Mouse (Mus musculus): Measurements from ENCODE around the gene Itga3.

- TF ChIP-seq CTCF (IDR thresholded peaks at IDR 0.05; ENCODE audit: low read depth, low read length) (no peak), POLR2A (IDR thresholded peaks at IDR 0.05; ENCODE audit: borderline replicate concordance, low read depth, low read length) (no peak)
These were observed 48.9 kb upstream of the Itga3 start for GRCm38 (mm10) chr11:95125366-95125948.

All from bone marrow macrophage, adult 2 months (primary cell).